Comparison of ENCODE assay signal across 7 mouse cellular contexts in the genomic region with DNA sequence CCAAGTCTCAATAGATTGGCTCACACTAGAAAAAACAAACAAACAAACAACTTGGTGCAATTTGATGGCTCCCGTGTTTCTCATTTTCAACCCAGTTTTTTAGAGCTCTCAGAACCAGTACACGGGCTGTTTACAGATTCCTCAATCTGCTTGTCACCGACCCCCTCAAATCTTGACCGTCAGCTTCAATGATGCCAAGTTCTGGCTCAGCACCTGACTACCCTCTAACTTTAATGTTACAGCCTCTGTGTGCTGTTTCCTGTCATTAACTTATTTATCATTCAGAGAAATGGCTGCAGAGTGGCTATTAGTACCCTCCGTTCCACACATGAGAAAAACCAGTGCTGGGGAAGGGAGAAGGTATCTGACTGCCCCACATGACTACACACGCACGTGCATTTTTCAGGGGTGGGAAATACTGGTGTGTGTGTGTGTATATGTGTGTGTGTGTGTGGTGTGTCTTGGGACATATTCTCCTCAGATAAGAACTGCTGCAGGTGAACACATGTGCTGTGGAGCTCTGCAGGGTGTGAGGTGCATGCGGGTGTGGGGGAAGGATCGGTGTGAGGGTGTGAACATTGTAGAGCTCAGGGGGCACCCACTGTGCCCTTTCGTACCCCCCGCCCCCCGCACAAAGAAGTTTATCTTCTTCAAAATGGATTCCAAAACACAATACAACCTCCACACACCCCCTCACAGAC.
DNase-seq lines count a peak whose midpoint lies in the region; ATAC-seq lines count a peak whose summit lies in the region.

No protein-coding gene starts in this region.

- H3K9ac ChIP-seq in lung, embryonic 16.5 days (ENCODE audit: low read length) = no peak overlapping the region; the same call in 1 of the 2 replicates
- H3K9ac ChIP-seq in limb, embryonic 13.5 days = no peak overlapping the region
- H3K9ac ChIP-seq in stomach, embryonic 14.5 days (replicated peaks; ENCODE audit: low read depth, low read length) = no peak overlapping the region

- no peak for DNase-seq in lung, postnatal 36 days
- DNase-seq in cerebellum, adult 9-10 months = no peak

- H3K4me2 ChIP-seq in lung, embryonic 16.5 days (ENCODE audit: low read depth, low read length) = peak overlapping the region; percentile 28
- H3K4me2 ChIP-seq in limb, embryonic 13.5 days (replicated peaks) = peak overlapping the region; percentile 1
- H3K4me2 ChIP-seq in stomach, embryonic 14.5 days (replicated peaks; ENCODE audit: low read depth, low read length) = no peak overlapping the region

- peaks cover 30% of the 10 kb centered on the region for H3K4me1 ChIP-seq in lung, embryonic 16.5 days (replicated peaks; ENCODE audit: control insufficient read depth, insufficient read depth, low read length)
- peaks cover 27% of the 10 kb centered on the region for H3K4me1 ChIP-seq in limb, embryonic 13.5 days
- H3K4me1 ChIP-seq in stomach, embryonic 14.5 days (ENCODE audit: control insufficient read depth, insufficient read depth, low read length) = peaks cover 18% of the 10 kb centered on the region; the same call in 1 of the 2 replicates

- 52% methylated on average over 12 of the region's 12 CpGs for WGBS in lung, embryonic 16.5 days
- 44% methylated on average over 12 of the region's 12 CpGs for WGBS in limb, embryonic 13.5 days
- WGBS in stomach, embryonic 14.5 days = 50% methylated on average over 12 of the region's 12 CpGs

- H3K4me3 ChIP-seq in lung, embryonic 16.5 days (ENCODE audit: low read length) = no peak overlapping the region
- no peak overlapping the region for H3K4me3 ChIP-seq in limb, embryonic 13.5 days
- no peak overlapping the region for H3K4me3 ChIP-seq in stomach, embryonic 14.5 days (ENCODE audit: low read depth, low read length)

- ATAC-seq in lung, embryonic 16.5 days (ENCODE audit: low read depth) = peak; percentile 26
- ATAC-seq in granulocyte monocyte progenitor cell, adult 5-6 weeks (replicated peaks; ENCODE audit: poor library complexity, severe bottlenecking) = 0 out of 2 replicates have a peak, but pooled peaks have one; percentile 7
- 0 out of 2 replicates have a peak, but pooled peaks have one; percentile 18 for ATAC-seq in limb, embryonic 13.5 days (ENCODE audit: low FRiP score, low read depth)
- no peak for ATAC-seq in stomach, embryonic 14.5 days (ENCODE audit: insufficient number of reproducible peaks, insufficient read depth, low FRiP score, low read depth)
- ATAC-seq in megakaryocyte-erythroid progenitor cell, adult 5-6 weeks (replicated peaks; ENCODE audit: low FRiP score, low TSS enrichment, poor library complexity, severe bottlenecking) = no peak

- no peaks in the 10 kb centered on the region for H3K9me3 ChIP-seq in lung, embryonic 16.5 days (ENCODE audit: control insufficient read depth, low read length)
- no peaks in the 10 kb centered on the region for H3K9me3 ChIP-seq in limb, embryonic 13.5 days
- no peaks in the 10 kb centered on the region for H3K9me3 ChIP-seq in stomach, embryonic 14.5 days (ENCODE audit: control insufficient read depth, low read depth, low read length)

- no peaks in the 10 kb centered on the region for H3K27me3 ChIP-seq in lung, embryonic 16.5 days (ENCODE audit: control insufficient read depth, insufficient read depth, low read depth, low read length)
- 0 out of 2 replicates have a peak, but pooled peaks cover 2% of the 10 kb centered on the region for H3K27me3 ChIP-seq in limb, embryonic 13.5 days
- H3K27me3 ChIP-seq in stomach, embryonic 14.5 days (ENCODE audit: control insufficient read depth, insufficient read depth, low read length) = no peaks in the 10 kb centered on the region

- H3K36me3 ChIP-seq in lung, embryonic 16.5 days (ENCODE audit: control insufficient read depth, insufficient read depth, low read length) = no peaks in the 10 kb centered on the region
- H3K36me3 ChIP-seq in limb, embryonic 13.5 days = no peaks in the 10 kb centered on the region
- no peaks in the 10 kb centered on the region for H3K36me3 ChIP-seq in stomach, embryonic 14.5 days (ENCODE audit: control insufficient read depth, insufficient read depth, low read length)

- peak overlapping the region; percentile 93 for H3K27ac ChIP-seq in lung, embryonic 16.5 days (ENCODE audit: low read length)
- H3K27ac ChIP-seq in limb, embryonic 13.5 days = no peak overlapping the region
- peak overlapping the region; percentile 48; the same call in 1 of the 2 replicates for H3K27ac ChIP-seq in stomach, embryonic 14.5 days (ENCODE audit: low read length)

Comparison
In these comparisons a context has a peak if more than half of its experiments do, and no peak if none do; other contexts are left out.
1. ATAC-seq: peak in lung, embryonic 16.5 days (single experiment), granulocyte monocyte progenitor cell, adult 5-6 weeks (single experiment) and limb, embryonic 13.5 days (single experiment); none in stomach, embryonic 14.5 days (single experiment) and megakaryocyte-erythroid progenitor cell, adult 5-6 weeks (single experiment).